Mouse (Mus musculus) limb, embryonic 11.5 days (tissue): ENCODE measurements around the gene Accsl. TPM values are rescaled to one million over a fixed set of nuclear protein-coding genes. Genes with fewer than 3 reads are reported as not detected.

Source experiments
- ATAC-seq: fragments of 200-750 bp; cut with Nextera tagmentation; 2 replicates; pipeline ENCODE4 v1.8.0; 2017; ENCODE audit warnings: low read depth; ENCODE audit not compliant: insufficient number of reproducible peaks, low FRiP score, low TSS enrichment
- DNase-seq: peaks from one replicate; pipeline ENCODE4 v3.0.0-alpha.2; 2015; ENCODE audit warnings: low spot score
- H3K27ac ChIP-seq: fragments of 300-500 bp; sonication (generic); replicated peaks from 2 replicates; pipeline ENCODE4 v1.5.1; 2014; ENCODE audit warnings: low read depth, mild to moderate bottlenecking, low read length
- H3K27me3 ChIP-seq: fragments of 300-500 bp; sonication (generic); 2 replicates; pipeline ENCODE4 v1.6.1; 2014; ENCODE audit warnings: mild to moderate bottlenecking, low read length, mixed read lengths; ENCODE audit not compliant: control insufficient read depth, insufficient read depth
- H3K36me3 ChIP-seq: fragments of 300-500 bp; sonication (generic); 2 replicates; pipeline ENCODE4 v1.6.1; 2014; ENCODE audit warnings: mild to moderate bottlenecking, low read length, moderate library complexity, mixed read lengths; ENCODE audit not compliant: control insufficient read depth, insufficient read depth
- H3K4me1 ChIP-seq: fragments of 300-500 bp; sonication (generic); 2 replicates; pipeline ENCODE4 v1.6.1; 2014; ENCODE audit warnings: low read length, mixed read lengths; ENCODE audit not compliant: control insufficient read depth, insufficient read depth
- H3K4me2 ChIP-seq: fragments of 300-500 bp; sonication (generic); 2 replicates; pipeline ENCODE4 v1.6.1; 2014; ENCODE audit warnings: low read depth, mild to moderate bottlenecking, moderate library complexity; ENCODE audit not compliant: severe bottlenecking
- H3K4me3 ChIP-seq: fragments of 300-500 bp; sonication (generic); 2 replicates; pipeline ENCODE4 v1.5.1; 2014; ENCODE audit warnings: low read depth, low read length
- H3K9ac ChIP-seq: fragments of 300-500 bp; sonication (generic); 2 replicates; pipeline ENCODE4 v1.6.1; 2014; ENCODE audit warnings: mild to moderate bottlenecking, low read length
- H3K9me3 ChIP-seq: fragments of 300-500 bp; sonication (generic); 2 replicates; pipeline ENCODE4 v1.6.1; 2016; ENCODE audit warnings: low read length; ENCODE audit not compliant: control insufficient read depth
- WGBS: fragments of 180-500 bp; shearing (Covaris S2); extraction: QIAGEN DNeasy Blood & Tissue Kit; methylation state at CpG from one replicate; pipeline ENCODE4 v1.1.7; 2014; 5-methylcytosine and 5-hydroxymethylcytosine counted together
- polyA plus RNA-seq: library from polyadenylated mRNA; unstranded; fragments of >200 nt; fragmentation: Nextera tagmentation; extraction: Ambion mirVana; gene quantifications from 2 replicates; pipeline ENCODE4 v1.2.1, GENCODE M21; 2014

Gene Accsl
- polyA plus RNA-seq, result not detected in 2 replicates

DNA sequence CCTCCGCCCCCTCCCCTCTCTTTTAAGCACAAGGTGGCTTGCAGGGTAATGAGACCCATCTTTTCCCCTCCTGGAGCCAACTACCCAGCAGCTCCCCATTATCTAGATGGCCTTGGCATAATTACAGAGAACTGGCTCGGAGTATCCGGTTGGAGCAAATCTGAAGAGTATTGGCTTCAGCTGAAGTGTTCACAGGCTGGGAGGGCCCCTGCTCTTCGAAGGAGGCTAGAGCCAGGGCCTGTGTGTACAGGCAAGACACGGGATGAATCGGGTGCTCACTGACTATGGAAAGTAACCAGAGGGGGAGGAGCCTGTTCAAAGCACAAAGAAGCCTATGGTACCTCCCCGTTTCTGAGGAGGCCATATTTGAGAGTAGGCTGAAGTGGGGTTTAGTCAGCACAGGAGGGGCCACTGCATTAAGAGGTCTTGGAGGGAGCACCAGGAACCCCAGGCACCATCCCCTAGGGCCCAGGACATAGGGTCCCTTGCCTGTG lies at the start of gene Accsl:
Gene Accsl, minus strand, starts transcription at position 51 of the 494 bp plus-strand sequence.
- no peaks in the 10 kb centered on the region for H3K27me3 ChIP-seq
- H3K4me2 ChIP-seq, result no peak within 1 kb of the TSS
- H3K4me1 ChIP-seq, result peaks cover 4% of the 10 kb centered on the region; the same call in 1 of the 2 replicates
- no peak within 1 kb of the TSS for H3K27ac ChIP-seq
- no peak within 1 kb of the TSS for H3K9ac ChIP-seq
- no peak within 1 kb of the TSS for H3K4me3 ChIP-seq
- H3K9me3 ChIP-seq, result no peaks in the 10 kb centered on the region
- WGBS, result 77% methylated on average over 7 of the region's 7 CpGs
- ATAC-seq (no peak), DNase-seq (no peak)
- H3K36me3 ChIP-seq, result no peaks in the 10 kb centered on the region

DNA sequence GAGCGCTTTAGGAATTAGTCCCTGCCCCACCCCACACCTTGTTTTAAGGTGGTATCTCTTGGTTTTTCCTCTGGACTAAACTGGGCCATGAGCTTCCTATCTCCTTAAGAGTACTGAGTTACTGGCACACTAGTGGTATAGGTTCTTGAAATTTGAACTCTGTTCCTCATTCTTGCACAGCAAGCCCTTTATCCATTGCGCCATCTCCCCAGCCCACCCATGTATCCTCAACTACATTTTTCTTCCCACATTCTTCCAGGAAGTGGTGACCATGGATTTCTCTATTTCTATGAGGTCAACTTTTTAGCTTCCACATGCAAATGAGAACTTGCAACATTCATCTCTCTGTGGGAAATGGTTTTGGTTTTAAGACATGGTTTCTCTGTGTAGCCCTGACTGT lies 44.6 kb upstream of the Accsl start:
- Histone ChIP-seq H3K27me3 (no peaks in the 10 kb centered on the region), H3K27ac (no peak overlapping the region), H3K9ac (no peak overlapping the region), H3K9me3 (no peaks in the 10 kb centered on the region), H3K4me2 (no peak overlapping the region), H3K36me3 (no peaks in the 10 kb centered on the region), H3K4me3 (no peak overlapping the region), H3K4me1 (no peaks in the 10 kb centered on the region)
- 87% methylated on average over 2 of the region's 2 CpGs for WGBS
- DNase-seq, result no peak
- no peak for ATAC-seq

DNA sequence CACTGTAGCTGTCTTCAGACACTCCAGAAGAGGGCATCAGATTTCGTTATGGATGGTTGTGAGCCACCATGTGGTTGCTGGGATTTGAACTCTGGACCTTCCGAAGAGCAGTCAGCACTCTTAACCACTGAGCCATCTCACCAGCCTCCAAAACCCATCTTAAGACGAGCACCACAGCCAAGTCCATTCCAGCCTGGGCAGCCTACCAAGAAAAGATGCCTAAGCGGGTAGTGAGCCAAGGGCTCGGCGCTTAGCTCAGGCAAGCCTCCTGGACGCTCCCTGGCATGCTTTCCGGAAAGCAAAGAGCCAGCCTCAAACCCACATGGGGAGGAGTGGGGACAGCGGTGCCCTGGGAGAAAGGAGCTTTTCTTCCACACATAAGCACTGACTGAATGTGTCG lies 43.0 kb upstream of the Accsl start:
- peaks cover 3% of the 10 kb centered on the region; the same call in 1 of the 2 replicates for H3K4me1 ChIP-seq
- H3K9ac ChIP-seq, result no peak overlapping the region
- H3K36me3 ChIP-seq, result no peaks in the 10 kb centered on the region
- H3K4me2 ChIP-seq, result no peak overlapping the region
- ATAC-seq (no peak), DNase-seq (no peak)
- no peaks in the 10 kb centered on the region for H3K27me3 ChIP-seq
- 91% methylated on average over 10 of the region's 10 CpGs for WGBS
- no peak overlapping the region for H3K27ac ChIP-seq
- no peaks in the 10 kb centered on the region for H3K9me3 ChIP-seq
- no peak overlapping the region for H3K4me3 ChIP-seq

DNA sequence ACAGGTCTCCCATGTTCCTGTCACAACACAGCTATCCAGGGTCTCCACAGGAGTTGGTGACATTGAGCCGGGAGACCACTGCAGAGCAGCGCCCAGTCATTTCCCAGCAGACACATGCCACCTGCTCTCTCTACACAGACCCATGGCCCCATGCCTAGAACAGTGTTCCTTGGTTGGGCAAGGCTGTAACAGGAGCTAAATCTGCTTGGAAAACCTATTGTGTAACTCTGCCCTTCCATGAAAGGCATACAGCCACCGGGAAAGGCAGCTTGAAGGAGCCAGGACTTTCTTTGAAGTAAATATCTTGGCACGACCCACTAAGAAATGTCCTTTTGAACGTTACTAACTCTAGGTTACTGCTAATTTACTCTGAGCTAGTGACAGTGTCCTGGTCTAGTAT lies 40.8 kb upstream of the Accsl start:
- DNase-seq, result no peak
- no peak overlapping the region for H3K4me2 ChIP-seq
- no peaks in the 10 kb centered on the region for H3K27me3 ChIP-seq
- no peak for ATAC-seq
- H3K4me1 ChIP-seq, result peaks cover 3% of the 10 kb centered on the region; the same call in 1 of the 2 replicates
- H3K36me3 ChIP-seq, result no peaks in the 10 kb centered on the region
- 80% methylated on average over 5 of the region's 5 CpGs for WGBS
- H3K4me3 ChIP-seq, result no peak overlapping the region
- no peaks in the 10 kb centered on the region for H3K9me3 ChIP-seq
- H3K9ac ChIP-seq, result no peak overlapping the region
- no peak overlapping the region for H3K27ac ChIP-seq

DNA sequence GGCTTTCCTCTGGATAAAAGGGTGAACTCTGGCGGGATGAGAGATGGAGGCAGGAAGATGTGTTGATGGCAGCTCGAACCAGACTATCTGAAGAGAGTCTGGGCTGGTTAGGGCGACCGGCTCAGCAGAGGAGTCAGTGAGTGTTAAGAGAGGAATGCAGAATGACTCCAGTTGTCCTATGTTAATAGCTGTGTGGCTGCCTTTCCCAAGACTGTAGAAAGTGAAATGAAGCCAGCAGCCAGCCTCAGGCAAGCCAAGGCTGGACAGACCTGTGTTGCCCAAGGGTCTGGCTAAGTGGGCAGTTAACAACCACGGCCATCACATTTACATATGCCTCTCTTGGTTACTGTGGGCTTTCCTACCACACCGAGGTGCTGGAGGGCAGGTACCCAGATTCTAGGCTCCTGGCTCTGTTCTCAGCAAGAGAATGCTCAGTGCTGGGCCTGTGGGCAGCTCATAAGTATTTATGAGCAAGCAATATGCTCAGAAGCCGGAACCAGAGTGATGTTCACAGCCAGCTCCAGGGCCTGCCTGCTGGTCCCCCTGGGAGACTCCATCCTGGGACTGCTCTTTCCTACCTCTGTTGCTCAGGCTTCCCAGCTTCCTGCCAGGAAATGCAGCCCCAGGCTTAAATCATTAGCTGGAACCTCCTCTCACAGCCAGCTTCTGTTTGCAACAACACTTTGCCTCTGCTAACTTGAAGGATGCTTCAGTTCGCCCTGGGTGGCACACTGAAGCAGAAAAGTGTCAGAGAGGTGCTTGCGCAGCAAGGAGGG lies 38.8 kb upstream of the Accsl start:
- WGBS, result 42% methylated on average over 9 of the region's 9 CpGs
- H3K27me3 ChIP-seq, result no peaks in the 10 kb centered on the region
- H3K9me3 ChIP-seq, result no peaks in the 10 kb centered on the region
- ATAC-seq, result no peak
- H3K4me3 ChIP-seq, result no peak overlapping the region
- H3K4me1 ChIP-seq, result peaks cover 3% of the 10 kb centered on the region; the same call in 1 of the 2 replicates
- no peaks in the 10 kb centered on the region for H3K36me3 ChIP-seq
- H3K4me2 ChIP-seq, result no peak overlapping the region
- H3K9ac ChIP-seq, result no peak overlapping the region
- no peak overlapping the region for H3K27ac ChIP-seq
- DNase-seq, result no peak

DNA sequence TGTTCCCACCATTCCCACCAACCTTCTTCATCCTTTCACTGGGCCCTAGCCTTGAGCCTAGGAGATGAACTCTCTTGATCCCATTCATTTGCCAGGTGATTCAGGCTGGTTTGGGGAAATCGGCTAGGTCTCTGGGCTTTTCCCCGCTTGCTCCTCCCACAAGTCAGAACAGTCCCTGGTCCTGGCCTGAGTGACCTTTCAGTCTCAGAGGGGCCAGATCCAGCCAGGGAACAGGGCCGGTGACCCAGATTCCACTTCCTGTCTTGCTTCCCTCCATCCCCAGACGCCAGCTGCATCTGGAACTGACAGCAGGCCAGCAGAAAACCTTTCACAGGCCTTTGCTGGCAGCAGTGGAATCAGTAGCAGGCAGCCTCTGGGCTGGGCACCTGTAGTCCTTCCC lies 37.4 kb upstream of the Accsl start:
- no peak overlapping the region for H3K4me2 ChIP-seq
- no peak overlapping the region for H3K4me3 ChIP-seq
- H3K9ac ChIP-seq, result no peak overlapping the region
- no peak for ATAC-seq
- WGBS, result 19% methylated on average over 4 of the region's 4 CpGs
- no peaks in the 10 kb centered on the region for H3K36me3 ChIP-seq
- peaks cover 3% of the 10 kb centered on the region; the same call in 1 of the 2 replicates for H3K4me1 ChIP-seq
- no peak for DNase-seq
- no peaks in the 10 kb centered on the region for H3K9me3 ChIP-seq
- H3K27me3 ChIP-seq, result no peaks in the 10 kb centered on the region
- no peak overlapping the region for H3K27ac ChIP-seq

DNA sequence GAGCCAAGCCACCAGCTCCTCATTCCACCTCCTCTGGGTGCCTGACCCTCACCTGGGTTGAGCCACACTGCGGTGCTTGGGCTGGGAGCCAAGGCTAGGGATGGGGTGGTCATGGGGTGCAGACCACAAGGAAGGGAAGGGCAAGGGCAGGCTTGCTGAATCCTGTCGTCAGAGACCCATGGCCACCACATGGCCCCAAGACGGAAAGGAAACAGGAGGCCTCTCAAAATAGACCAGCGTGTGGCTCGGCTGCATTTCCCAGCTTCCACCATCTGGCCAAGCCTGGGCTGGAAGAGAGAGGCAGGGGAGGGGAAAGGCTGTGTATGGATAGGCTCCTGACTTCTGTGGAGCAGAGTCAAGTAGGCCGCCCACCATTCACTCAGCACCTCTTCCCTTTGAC lies 34.5 kb upstream of the Accsl start:
- Histone ChIP-seq H3K27me3 (no peaks in the 10 kb centered on the region), H3K9ac (no peak overlapping the region), H3K4me1 (peaks cover 3% of the 10 kb centered on the region; the same call in 1 of the 2 replicates), H3K27ac (no peak overlapping the region), H3K4me2 (no peak overlapping the region), H3K4me3 (no peak overlapping the region), H3K36me3 (no peaks in the 10 kb centered on the region), H3K9me3 (no peaks in the 10 kb centered on the region)
- ATAC-seq (no peak), DNase-seq (no peak)
- WGBS, result 73% methylated on average over 6 of the region's 6 CpGs

DNA sequence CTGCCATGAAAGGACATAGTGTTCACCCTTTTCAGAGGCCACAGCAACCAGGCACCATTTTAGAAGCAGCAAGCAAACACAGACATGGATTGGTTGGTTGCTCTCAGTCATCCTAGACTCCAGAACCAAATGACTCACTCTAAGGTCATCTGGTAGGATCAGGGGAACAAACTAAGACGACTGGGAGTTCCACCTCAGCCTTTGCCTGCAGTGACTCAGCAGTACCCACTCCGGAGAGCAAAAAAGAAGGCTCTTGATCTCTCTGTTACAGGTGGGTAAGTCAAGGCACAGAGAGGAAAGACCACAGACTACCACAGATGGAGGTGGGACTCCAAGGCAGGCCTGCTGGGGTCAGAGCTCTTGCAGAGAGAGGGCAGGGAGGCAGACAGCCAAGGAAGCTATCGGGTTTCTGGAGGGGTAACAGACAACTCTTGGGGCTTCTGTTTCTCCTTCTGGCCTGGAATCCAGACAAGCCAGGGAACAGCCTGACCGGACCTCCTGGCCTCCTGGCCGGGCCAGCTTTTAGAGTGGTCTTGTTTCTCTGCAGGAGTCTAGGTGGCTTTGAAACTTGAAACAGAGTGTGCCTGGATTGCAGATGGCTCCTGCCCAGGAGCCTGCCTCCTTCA lies 33.8 kb upstream of the Accsl start:
- Histone ChIP-seq H3K36me3 (no peaks in the 10 kb centered on the region), H3K4me2 (no peak overlapping the region), H3K27ac (no peak overlapping the region), H3K9me3 (no peaks in the 10 kb centered on the region), H3K4me1 (peaks cover 2% of the 10 kb centered on the region; the same call in 1 of the 2 replicates), H3K9ac (no peak overlapping the region), H3K27me3 (no peaks in the 10 kb centered on the region), H3K4me3 (no peak overlapping the region)
- ATAC-seq (no peak), DNase-seq (no peak)
- WGBS, result 64% methylated on average over 5 of the region's 5 CpGs
